Mouse (Mus musculus) MEL (cell line): Measurements from ENCODE around the gene Ncoa3. TPM values are rescaled to one million over a fixed set of nuclear protein-coding genes. Genes with fewer than 3 reads are reported as not detected.
A peak's percentile ranks its signal among the peaks of the same experiment; 100 is the strongest.
"Not testable (repeated sequence)": the region's sequence is repeated elsewhere in the genome, so short reads cannot be mapped to it uniquely, and the experiment has no call there.

Experiments used
- DNase-seq: peaks from one replicate; pipeline ENCODE4 v3.0.0; 2011; ENCODE audit warnings: low read depth, low spot score
- H3K27ac ChIP-seq: 2 replicates; pipeline ENCODE4 v1.5.1; 2012; ENCODE audit warnings: low read depth, mild to moderate bottlenecking, control low read depth, low read length, moderate library complexity; ENCODE audit not compliant: control insufficient read depth
- H3K27me3 ChIP-seq, 2 experiments: fragments of 150-350 bp in 1 of 2; sonication (generic) in 1 of 2; 2 replicates each; pipeline ENCODE4 v1.6.1; 2012; ENCODE audit warnings: low read length in 2 of 2, mild to moderate bottlenecking in 2 of 2, improper control_type of control experiment in 1 of 2, moderate library complexity in 1 of 2; ENCODE audit not compliant: insufficient read depth in 2 of 2, control insufficient read depth in 1 of 2
- H3K36me3 ChIP-seq, 2 experiments: 2 replicates each; pipeline ENCODE4 v1.6.1; 2012 to 2014; ENCODE audit warnings: low read length in 2 of 2, improper control_type of control experiment in 1 of 2, inconsistent platforms in 1 of 2, mild to moderate bottlenecking in 1 of 2; ENCODE audit not compliant: insufficient read depth in 2 of 2, control insufficient read depth in 1 of 2
- H3K4me1 ChIP-seq, 2 experiments: fragments of 150-350 bp in 1 of 2; sonication (generic) in 1 of 2; 2 replicates each; pipeline ENCODE4 v1.6.1; 2012; ENCODE audit warnings: low read length in 2 of 2, improper control_type of control experiment in 1 of 2, mild to moderate bottlenecking in 1 of 2; ENCODE audit not compliant: insufficient read depth in 2 of 2, control insufficient read depth in 1 of 2
- H3K4me3 ChIP-seq, 2 experiments: fragments of 150-350 bp in 1 of 2; sonication (generic) in 1 of 2; 2 replicates each; pipeline ENCODE4 v1.5.1; 2012; ENCODE audit warnings: low read depth in 2 of 2, low read length in 2 of 2, mild to moderate bottlenecking in 2 of 2, moderate library complexity in 2 of 2, control low read depth in 1 of 2, improper control_type of control experiment in 1 of 2; ENCODE audit not compliant: control insufficient read depth in 1 of 2, insufficient read depth in 1 of 2
- H3K79me2 ChIP-seq: 2 replicates; pipeline ENCODE4 v1.6.1; 2012; ENCODE audit warnings: mild to moderate bottlenecking, low read length, moderate library complexity; ENCODE audit not compliant: control insufficient read depth, poor library complexity, insufficient read depth
- H3K9ac ChIP-seq: 2 replicates; pipeline ENCODE4 v1.6.1; 2012; ENCODE audit warnings: low read depth, mild to moderate bottlenecking, control low read depth, low read length, moderate library complexity; ENCODE audit not compliant: control insufficient read depth, poor library complexity, severe bottlenecking
- H3K9me3 ChIP-seq: fragments of 150-350 bp; sonication (generic); replicated peaks from 2 replicates; pipeline ENCODE4 v1.6.1; 2012; ENCODE audit warnings: mild to moderate bottlenecking, low read length, improper control_type of control experiment, moderate library complexity; ENCODE audit not compliant: insufficient read depth
- CTCF ChIP-seq, 3 experiments: IDR thresholded peaks in 2 of 3; conservative IDR thresholded peaks in 1 of 3; 2 replicates each; pipeline ENCODE4 v1.5.1; 2011 to 2012; ENCODE audit warnings: low read length in 3 of 3, low read depth in 2 of 3, mild to moderate bottlenecking in 2 of 3, improper control_type of control experiment in 1 of 3, inconsistent platforms in 1 of 3, mixed read lengths in 1 of 3, moderate library complexity in 1 of 3; ENCODE audit not compliant: control insufficient read depth in 1 of 3, insufficient read depth in 1 of 3, poor library complexity in 1 of 3, severe bottlenecking in 1 of 3
- EP300 ChIP-seq, 2 experiments: IDR thresholded peaks; 2 replicates each; pipeline ENCODE4 v1.6.1; 2011; ENCODE audit warnings: improper control_type of control experiment in 2 of 2, low read length in 2 of 2, low read depth in 1 of 2, mild to moderate bottlenecking in 1 of 2
- GATA1 ChIP-seq: IDR thresholded peaks from 2 replicates; pipeline ENCODE4 v1.6.1; 2011; ENCODE audit warnings: low read depth, low read length, improper control_type of control experiment
- MAFK ChIP-seq: IDR thresholded peaks from 2 replicates; pipeline ENCODE4 v1.6.1; 2011; ENCODE audit warnings: low read depth, mild to moderate bottlenecking, low read length, improper control_type of control experiment, borderline replicate concordance
- MYC ChIP-seq: IDR thresholded peaks from 2 replicates; pipeline ENCODE4 v1.6.1; 2011; ENCODE audit warnings: low read depth, mild to moderate bottlenecking, low read length, improper control_type of control experiment, moderate library complexity
- NRF1 ChIP-seq: IDR thresholded peaks from 2 replicates; pipeline ENCODE4 v1.6.1; 2014; ENCODE audit warnings: low read depth, mild to moderate bottlenecking, inconsistent platforms, low read length, improper control_type of control experiment, moderate library complexity; ENCODE audit not compliant: poor library complexity, insufficient read depth, severe bottlenecking
- POLR2A ChIP-seq, 2 experiments: IDR thresholded peaks; 2 replicates each; pipeline ENCODE4 v1.6.1; 2011 to 2012; ENCODE audit warnings: low read length in 2 of 2, mild to moderate bottlenecking in 2 of 2, control low read depth in 1 of 2, improper control_type of control experiment in 1 of 2, low read depth in 1 of 2, moderate library complexity in 1 of 2; ENCODE audit not compliant: control insufficient read depth in 1 of 2, insufficient read depth in 1 of 2, poor library complexity in 1 of 2
- POLR2AphosphoS5 ChIP-seq: IDR thresholded peaks from 2 replicates; pipeline ENCODE4 v1.6.1; 2012; ENCODE audit warnings: low read depth, borderline replicate concordance, mild to moderate bottlenecking, inconsistent platforms, low read length, moderate library complexity, mixed read lengths
- RAD21 ChIP-seq: IDR thresholded peaks from 2 replicates; pipeline ENCODE4 v1.6.1; 2011; ENCODE audit warnings: mild to moderate bottlenecking, low read depth, low read length, improper control_type of control experiment
- SIN3A ChIP-seq: IDR thresholded peaks from 2 replicates; pipeline ENCODE4 v1.6.1; 2012; ENCODE audit warnings: low read length, improper control_type of control experiment, inconsistent platforms
- SMC3 ChIP-seq: IDR thresholded peaks from 2 replicates; pipeline ENCODE4 v1.6.1; 2011; ENCODE audit warnings: low read depth, low read length, improper control_type of control experiment
- ZC3H11A ChIP-seq: IDR thresholded peaks from 2 replicates; pipeline ENCODE4 v1.6.1; 2012; ENCODE audit warnings: low read depth, mild to moderate bottlenecking, inconsistent platforms, low read length, improper control_type of control experiment
- ZMIZ1 ChIP-seq: IDR thresholded peaks from 2 replicates; pipeline ENCODE4 v1.6.1; 2012; ENCODE audit warnings: low read depth, mild to moderate bottlenecking, inconsistent platforms, low read length, improper control_type of control experiment, moderate library complexity
- polyA plus RNA-seq, 2 experiments: library from polyadenylated mRNA; stranded (reverse) in 1 of 2; unstranded in 1 of 2; fragments of >175 nt in 1 of 2; fragments of >200 nt in 1 of 2; gene quantifications; 2 replicates each; pipeline versions ENCODE4 v1.2.1 to v1.2.4; 2012; ENCODE audit warnings: low replicate concordance in 2 of 2, low read depth in 1 of 2; ENCODE audit not compliant: insufficient read length in 2 of 2, insufficient read depth in 1 of 2, missing spikeins in 1 of 2
- total RNA-seq: library from RNA; depleted of rRNA; stranded (reverse); fragments of 300-350 nt; gene quantifications from 2 replicates; pipeline ENCODE4 v1.2.3, GENCODE M21; 2012

Ncoa3 gene
- total and polyA plus RNA-seq, 3 experiments = 5.7 to 19.8 (median 10.3) TPM

DNA sequence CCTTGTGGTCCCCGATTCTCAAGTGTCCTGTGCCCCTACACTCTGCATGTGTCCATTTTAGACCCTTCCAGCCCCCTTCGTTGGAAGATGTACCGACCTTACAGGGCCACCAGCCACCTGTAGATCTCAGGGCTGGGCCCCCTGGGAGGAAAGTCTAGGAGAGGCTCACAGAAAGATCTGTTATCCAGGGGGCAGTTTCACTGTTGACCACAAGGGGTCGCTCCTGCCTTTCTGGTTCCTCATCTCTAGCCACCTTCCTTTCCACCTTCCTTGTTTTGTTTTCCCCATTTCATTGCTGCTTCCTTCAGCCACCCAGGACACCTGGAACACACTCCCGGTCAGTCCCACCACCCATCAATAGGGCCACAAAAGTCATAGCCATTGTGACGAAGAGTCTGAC, 92.5 kb downstream of the Ncoa3 start:
- H3K4me3 ChIP-seq, H3K36me3 ChIP-seq, H3K4me1 ChIP-seq, H3K9ac ChIP-seq, H3K27me3 ChIP-seq, H3K9me3 ChIP-seq, H3K27ac ChIP-seq, H3K79me2 ChIP-seq: not testable (repeated sequence)
- peak; percentile 35 for TF ChIP-seq ZC3H11A
- peak; percentile 69 to 81 (median 73) for TF ChIP-seq CTCF (IDR thresholded peaks at IDR 0.05 in 2 of 3, conservative IDR thresholded peaks at IDR 0.05 in 1 of 3; ENCODE audit: control insufficient read depth in 1 of 3, insufficient read depth in 1 of 3, low read depth in 2 of 3, low read length in 3 of 3, poor library complexity in 1 of 3, severe bottlenecking in 1 of 3)
- TF ChIP-seq RAD21 = peak; percentile 62
- peak; percentile 60 for TF ChIP-seq SMC3
- DNase-seq = peak; percentile 52

DNA sequence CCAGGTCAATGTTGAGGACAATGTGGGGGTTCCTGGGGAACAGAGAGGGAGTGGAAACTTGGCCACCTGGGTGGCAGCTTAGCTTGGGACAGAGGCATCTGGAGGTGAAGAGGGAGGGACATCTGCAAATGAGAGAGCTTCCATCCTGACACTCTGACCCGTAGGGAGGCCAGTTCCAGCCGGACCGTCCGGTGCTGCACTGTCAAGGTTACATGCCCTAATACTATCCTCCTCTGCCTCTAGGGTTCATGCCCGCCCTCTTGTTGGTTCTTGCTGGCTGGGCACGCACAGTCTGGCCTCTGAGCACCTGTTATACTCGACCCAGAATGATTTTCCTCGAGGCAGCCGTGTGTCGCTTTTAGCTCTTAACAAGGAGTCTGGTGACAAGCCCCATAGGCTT, 93.3 kb downstream of the Ncoa3 start:
- Histone ChIP-seq H3K9me3 (no peaks in the 10 kb centered on the region), H3K9ac (no peak overlapping the region), H3K79me2 (no peaks in the 10 kb centered on the region), H3K4me3 (no peak overlapping the region), H3K36me3 (no peaks in the 10 kb centered on the region), H3K27me3 (no peaks in the 10 kb centered on the region), H3K27ac (no peak overlapping the region), H3K4me1 (no peaks in the 10 kb centered on the region)
- no peak for DNase-seq
- TF ChIP-seq ZMIZ1 (no peak), SIN3A (no peak)

- H3K4me3 ChIP-seq = no peak overlapping the region
- no peaks in the 10 kb centered on the region for H3K27me3 ChIP-seq
- H3K36me3 ChIP-seq = no peaks in the 10 kb centered on the region
- TF ChIP-seq MAFK = no peak
- TF ChIP-seq EP300 (IDR thresholded peaks at IDR 0.05; ENCODE audit: low read depth in 1 of 2, low read length in 2 of 2) = no peak
- no peak for TF ChIP-seq MYC
- no peak for TF ChIP-seq GATA1
- no peak for TF ChIP-seq NRF1
- TF ChIP-seq SMC3 = no peak
- no peak for TF ChIP-seq POLR2A (IDR thresholded peaks at IDR 0.05; ENCODE audit: control insufficient read depth in 1 of 2, insufficient read depth in 1 of 2, low read depth in 1 of 2, low read length in 2 of 2, poor library complexity in 1 of 2)
- TF ChIP-seq POLR2AphosphoS5 = no peak
- DNase-seq = no peak
- H3K4me1 ChIP-seq = no peaks in the 10 kb centered on the region
- no peak overlapping the region for H3K9ac ChIP-seq
- no peaks in the 10 kb centered on the region for H3K9me3 ChIP-seq
- no peak overlapping the region for H3K27ac ChIP-seq
- H3K79me2 ChIP-seq = no peaks in the 10 kb centered on the region
Measured at GRCm38 (mm10) chr2:166086457-166087233, 94.2 kb downstream of the Ncoa3 start.
